9 mouse cellular contexts compared by ENCODE assay signal in the genomic region with DNA sequence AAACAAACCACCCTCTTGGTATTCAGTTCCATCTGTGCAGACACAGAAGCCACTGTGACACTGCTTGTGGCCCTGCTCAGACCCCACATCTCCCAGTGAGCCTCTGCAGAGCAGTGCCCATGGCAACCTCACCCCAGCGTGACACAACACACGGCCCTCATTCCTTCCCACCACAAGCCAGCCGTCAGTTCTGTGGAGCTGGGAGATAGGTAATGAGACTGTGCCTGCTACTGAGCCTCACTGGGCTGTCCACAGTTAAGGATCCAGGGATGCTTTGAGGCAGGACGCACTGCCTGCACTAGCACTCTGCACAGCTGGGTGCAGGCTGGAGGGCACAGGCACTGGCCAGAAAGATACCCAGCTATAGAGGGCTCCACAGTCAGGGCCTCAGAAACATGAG. TPM values are rescaled to one million over a fixed set of nuclear protein-coding genes. Genes with fewer than 3 reads are reported as not detected.
A peak's percentile ranks its signal among the peaks of the same experiment; 100 is the strongest.
DNase-seq lines count a peak whose midpoint lies in the region; ATAC-seq and TF ChIP-seq lines count a peak whose summit lies in the region.
"Had no signal": no experiment of that assay in that cellular context is flagged by ENCODE, and none has a peak within 500 bp of the region (broad histone marks: within the 10 kb centered on the region; RNA-seq: fewer than 3 reads in every experiment).

No protein-coding gene starts in this region.

- H3K4me1 ChIP-seq in midbrain, embryonic 12.5 days = peaks cover 15% of the 10 kb centered on the region
- no peaks in the 10 kb centered on the region for H3K4me1 ChIP-seq in midbrain, postnatal 0 days (ENCODE audit: insufficient read depth, low read length)
- H3K4me1 ChIP-seq in limb, embryonic 10.5 days = peaks cover 13% of the 10 kb centered on the region

- H3K27me3 ChIP-seq in midbrain, embryonic 12.5 days = no peaks in the 10 kb centered on the region
- H3K27me3 ChIP-seq in midbrain, postnatal 0 days (ENCODE audit: insufficient read depth, low read length) = no peaks in the 10 kb centered on the region
- no peaks in the 10 kb centered on the region for H3K27me3 ChIP-seq in limb, embryonic 10.5 days (ENCODE audit: low read depth, poor library complexity, severe bottlenecking)

- H3K4me3 ChIP-seq in midbrain, embryonic 12.5 days = no peak overlapping the region
- no peak overlapping the region for H3K4me3 ChIP-seq in midbrain, postnatal 0 days (ENCODE audit: low read depth, low read length)
- H3K4me3 ChIP-seq in limb, embryonic 10.5 days = no peak overlapping the region

- DNase-seq in embryo, embryonic 10 days (ENCODE audit: low spot score) = peak; percentile 38
- DNase-seq in embryo, embryonic 9.5 days (ENCODE audit: extremely low spot score) = no peak
- no peak for DNase-seq in midbrain, postnatal 0 days (ENCODE audit: low spot score)
- no peak for DNase-seq in limb, embryonic 10.5 days (ENCODE audit: low spot score)
- peak; percentile 24 for DNase-seq in retina, postnatal 1 day
- DNase-seq in right cerebral cortex, adult 2 months (ENCODE audit: low spot score in 2 of 2) = no peak
- DNase-seq in cerebellum, adult 8-10 months = no peak

- H3K4me2 ChIP-seq in midbrain, embryonic 12.5 days (replicated peaks) = no peak overlapping the region
- H3K4me2 ChIP-seq in midbrain, postnatal 0 days (ENCODE audit: low read depth, low read length, poor library complexity, severe bottlenecking) = no peak overlapping the region

- H3K9me3 ChIP-seq in midbrain, embryonic 12.5 days = no peaks in the 10 kb centered on the region
- no peaks in the 10 kb centered on the region for H3K9me3 ChIP-seq in midbrain, postnatal 0 days (ENCODE audit: low read length)
- no peaks in the 10 kb centered on the region for H3K9me3 ChIP-seq in limb, embryonic 10.5 days (replicated peaks)

- 37% methylated on average over 4 of the region's 4 CpGs for WGBS in midbrain, embryonic 12.5 days
- 27% methylated on average over 4 of the region's 4 CpGs for WGBS in midbrain, postnatal 0 days
- 65% methylated on average over 4 of the region's 4 CpGs for WGBS in limb, embryonic 10.5 days

- H3K9ac ChIP-seq in midbrain, embryonic 12.5 days (replicated peaks) = no peak overlapping the region
- no peak overlapping the region; the same call in 1 of the 2 replicates for H3K9ac ChIP-seq in midbrain, postnatal 0 days (replicated peaks; ENCODE audit: low read length, poor library complexity, severe bottlenecking)

- H3K36me3 ChIP-seq in midbrain, embryonic 12.5 days = peaks cover 7% of the 10 kb centered on the region; the same call in 1 of the 2 replicates
- peaks cover under 1% of the 10 kb centered on the region; the same call in 1 of the 2 replicates for H3K36me3 ChIP-seq in midbrain, postnatal 0 days (ENCODE audit: insufficient read depth, low read length)
- H3K36me3 ChIP-seq in limb, embryonic 10.5 days = peaks cover 27% of the 10 kb centered on the region

- H3K27ac ChIP-seq in midbrain, embryonic 12.5 days (replicated peaks) = peak overlapping the region; percentile 10
- H3K27ac ChIP-seq in midbrain, postnatal 0 days (ENCODE audit: low read depth, low read length) = no peak overlapping the region
- peak overlapping the region; percentile 1; the same call in 1 of the 2 replicates for H3K27ac ChIP-seq in limb, embryonic 10.5 days

- no peak for ATAC-seq in midbrain, embryonic 12.5 days (ENCODE audit: low FRiP score, low read depth)
- no peak for ATAC-seq in midbrain, postnatal 0 days (ENCODE audit: low FRiP score)
- ATAC-seq: activated CD4-positive, CD25-positive, alpha-beta regulatory T cell, adult 4 months had no signal

- TF ChIP-seq CTCF in midbrain, postnatal 0 days (IDR thresholded peaks at IDR 0.05) = no peak

RNA-seq across cellular contexts. Expression of gene 3110082I17Rik, which starts 10.4 kb away (rescaled TPM):
- polyA plus RNA-seq in midbrain, embryonic 12.5 days (2016; fragmentation: Nextera tagmentation; extraction: Ambion mirVana) = 27.5 and 29.3 TPM in 2 replicates
- total RNA-seq in midbrain, postnatal 0 days (2014; rRNA removed) = 4.3 and 7.9 TPM in 2 replicates
- 14.9 and 15.1 TPM in 2 replicates for polyA plus RNA-seq in midbrain, postnatal 0 days (2015; fragmentation: Nextera tagmentation; extraction: Ambion mirVana)
- polyA plus RNA-seq in limb, embryonic 10.5 days (2016; fragmentation: Nextera tagmentation; extraction: Ambion mirVana) = 51.6 and 60.2 TPM in 2 replicates

RNA-seq across cellular contexts. Expression of gene Gper1, which starts 27.0 kb away (rescaled TPM):
- 2.3 and 3.7 TPM in 2 replicates for polyA plus RNA-seq in midbrain, embryonic 12.5 days (2016; fragmentation: Nextera tagmentation; extraction: Ambion mirVana)
- 5.8 and 8.9 TPM in 2 replicates for total RNA-seq in midbrain, postnatal 0 days (2014; rRNA removed)
- polyA plus RNA-seq in midbrain, postnatal 0 days (2015; fragmentation: Nextera tagmentation; extraction: Ambion mirVana) = 5.8 and 7.1 TPM in 2 replicates
- polyA plus RNA-seq in limb, embryonic 10.5 days (2016; fragmentation: Nextera tagmentation; extraction: Ambion mirVana) = 0.19 and 0.39 TPM in 2 replicates
- polyA plus RNA-seq: activated CD4-positive, CD25-positive, alpha-beta regulatory T cell, adult 4 months had no signal

RNA-seq across cellular contexts. Expression of gene Zfand2a, which starts 34.4 kb away (rescaled TPM):
- 11.5 and 13.1 TPM in 2 replicates for polyA plus RNA-seq in midbrain, embryonic 12.5 days (2016; fragmentation: Nextera tagmentation; extraction: Ambion mirVana)
- total RNA-seq in midbrain, postnatal 0 days (2014; rRNA removed) = 56.5 and 60.6 TPM in 2 replicates
- 30.4 and 35.0 TPM in 2 replicates for polyA plus RNA-seq in midbrain, postnatal 0 days (2015; fragmentation: Nextera tagmentation; extraction: Ambion mirVana)
- 12.5 and 12.8 TPM in 2 replicates for polyA plus RNA-seq in limb, embryonic 10.5 days (2016; fragmentation: Nextera tagmentation; extraction: Ambion mirVana)

RNA-seq across cellular contexts. Expression of gene C130050O18Rik, which starts 44.8 kb away (rescaled TPM):
- polyA plus RNA-seq in midbrain, embryonic 12.5 days (2016; fragmentation: Nextera tagmentation; extraction: Ambion mirVana) = 0.22 and 0.36 TPM in 2 replicates
- 0.19 TPM in 1 of 2 replicates, not detected in the other for total RNA-seq in midbrain, postnatal 0 days (2014; rRNA removed)
- 0.17 TPM in 1 of 2 replicates, not detected in the other for polyA plus RNA-seq in midbrain, postnatal 0 days (2015; fragmentation: Nextera tagmentation; extraction: Ambion mirVana)
- polyA plus RNA-seq in limb, embryonic 10.5 days (2016; fragmentation: Nextera tagmentation; extraction: Ambion mirVana) = 0.16 and 0.56 TPM in 2 replicates
- polyA plus RNA-seq: activated CD4-positive, CD25-positive, alpha-beta regulatory T cell, adult 4 months had no signal

Comparison
In these comparisons a context has a peak if more than half of its experiments do, and no peak if none do; other contexts are left out.
1. DNase-seq: peak in embryo, embryonic 10 days (single experiment) and retina, postnatal 1 day (single experiment); none in embryo, embryonic 9.5 days (single experiment), midbrain, postnatal 0 days (single experiment), limb, embryonic 10.5 days (single experiment), right cerebral cortex, adult 2 months (0 of 2) and cerebellum, adult 8-10 months (single experiment).